Mouse (Mus musculus) testis, adult 2 months (tissue): ENCODE data around the gene Kat2a. TPM values are rescaled to one million over a fixed set of nuclear protein-coding genes. Genes with fewer than 3 reads are reported as not detected.

Source experiments
- H3K27ac ChIP-seq: fragments of 200-500 bp; 2 replicates; pipeline ENCODE4 v1.5.1; 2012; ENCODE audit warnings: low read depth, low read length; ENCODE audit not compliant: control insufficient read depth, insufficient read depth
- H3K27me3 ChIP-seq: fragments of 200-500 bp; 2 replicates; pipeline ENCODE4 v1.6.1; 2012; ENCODE audit warnings: mild to moderate bottlenecking, low read length, moderate library complexity; ENCODE audit not compliant: control insufficient read depth, insufficient read depth
- H3K36me3 ChIP-seq: fragments of 200-500 bp; 2 replicates; pipeline ENCODE4 v1.6.1; 2012; ENCODE audit warnings: mild to moderate bottlenecking, low read length; ENCODE audit not compliant: control insufficient read depth, insufficient read depth
- H3K4me1 ChIP-seq: fragments of 200-500 bp; 2 replicates; pipeline ENCODE4 v1.6.1; 2012; ENCODE audit warnings: low read length; ENCODE audit not compliant: control insufficient read depth, insufficient read depth
- H3K4me3 ChIP-seq: fragments of 200-500 bp; 2 replicates; pipeline ENCODE4 v1.5.1; 2012; ENCODE audit warnings: low read depth, mild to moderate bottlenecking, low read length, moderate library complexity, mixed read lengths; ENCODE audit not compliant: control insufficient read depth
- CTCF ChIP-seq: fragments of 200-500 bp; IDR thresholded peaks from 2 replicates; pipeline ENCODE4 v1.5.1; 2012; ENCODE audit warnings: low read depth, mild to moderate bottlenecking, inconsistent platforms, low read length, moderate library complexity; ENCODE audit not compliant: control insufficient read depth, insufficient read depth, insufficient replicate concordance
- POLR2A ChIP-seq: fragments of 200-500 bp; IDR thresholded peaks from 2 replicates; pipeline ENCODE4 v1.6.1; 2012; ENCODE audit warnings: low read depth, mild to moderate bottlenecking, inconsistent platforms, low read length, moderate library complexity; ENCODE audit not compliant: control insufficient read depth
- polyA plus RNA-seq: library from polyadenylated mRNA; depleted of rRNA; stranded (reverse); fragments of >200 nt; gene quantifications from 2 replicates; pipeline ENCODE4 v1.2.3, GENCODE M21; 2012

Kat2a gene
- polyA plus RNA-seq, 1 experiment = 24.0 TPM

DNA sequence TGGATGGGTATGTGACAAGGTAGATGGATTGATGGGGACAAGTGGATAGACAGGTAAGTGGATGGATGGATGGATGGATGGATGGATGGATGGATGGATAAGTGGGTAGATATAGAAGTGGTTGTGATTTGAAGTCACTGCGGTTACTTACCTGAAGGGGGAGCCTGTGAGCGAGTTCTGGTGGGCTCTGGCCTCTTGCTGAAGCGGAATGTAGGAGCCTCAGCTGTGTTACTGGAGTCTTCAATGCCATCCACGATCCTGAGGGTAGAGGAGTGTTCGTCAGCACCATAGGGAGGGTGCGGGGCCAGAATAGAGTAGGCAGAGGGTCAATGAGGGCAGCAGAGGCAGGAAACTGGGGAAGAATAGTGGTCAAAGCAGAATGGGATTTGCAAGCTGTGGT is 32.8 kb upstream of the Kat2a start:
- H3K4me1 ChIP-seq = peaks cover 10% of the 10 kb centered on the region
- TF ChIP-seq POLR2A = no peak
- TF ChIP-seq CTCF = peak; percentile 60; the same call in 1 of the 2 replicates
- no peak overlapping the region for H3K4me3 ChIP-seq
- no peaks in the 10 kb centered on the region for H3K36me3 ChIP-seq
- no peaks in the 10 kb centered on the region for H3K27me3 ChIP-seq
- no peak overlapping the region for H3K27ac ChIP-seq

DNA sequence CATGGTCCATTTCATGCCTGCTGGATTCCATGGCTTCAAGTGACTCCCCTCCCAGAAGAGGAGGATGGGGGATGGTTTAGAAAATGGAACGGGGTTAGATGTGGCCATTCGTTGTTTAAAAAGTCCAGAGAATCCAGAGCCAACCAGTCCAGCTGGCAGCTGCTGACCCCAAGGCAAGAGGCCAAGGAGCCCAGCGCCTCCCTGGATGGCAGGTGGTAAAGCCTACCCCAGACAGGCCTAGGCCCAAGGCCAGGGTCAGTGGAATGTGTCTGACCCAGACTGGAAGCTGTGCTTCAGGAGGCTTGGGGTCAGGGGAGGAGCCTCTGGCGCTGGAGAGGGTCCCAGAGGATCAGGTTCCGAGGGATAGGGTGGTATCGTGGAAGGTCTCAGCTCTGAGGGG is 29.1 kb upstream of the Kat2a start:
- Histone ChIP-seq H3K4me1 (peaks cover 13% of the 10 kb centered on the region), H3K27me3 (no peaks in the 10 kb centered on the region), H3K27ac (no peak overlapping the region), H3K36me3 (no peaks in the 10 kb centered on the region), H3K4me3 (no peak overlapping the region)
- TF ChIP-seq CTCF (no peak), POLR2A (no peak)

DNA sequence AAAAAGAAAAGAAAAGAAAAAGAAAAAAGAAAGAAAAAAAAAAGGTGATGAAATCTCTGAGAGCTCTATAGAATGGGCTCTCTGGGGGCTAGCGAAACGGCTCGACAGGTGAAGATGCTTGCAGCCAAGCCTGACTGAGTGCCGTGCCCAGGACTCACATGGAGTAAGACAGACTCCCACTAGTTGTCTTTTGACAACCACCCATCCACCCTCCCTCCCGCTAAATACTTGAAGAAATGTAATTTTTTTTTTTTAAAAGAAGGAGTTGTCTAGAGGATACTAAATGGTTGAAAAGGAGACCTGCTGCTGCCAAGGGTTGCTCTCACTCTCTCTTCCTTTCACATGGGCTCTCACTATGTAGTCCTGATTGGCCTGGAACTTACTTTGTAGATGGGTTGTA is 26.5 kb upstream of the Kat2a start:
- Histone ChIP-seq H3K27me3 (no peaks in the 10 kb centered on the region), H3K36me3 (no peaks in the 10 kb centered on the region), H3K27ac (no peak overlapping the region), H3K4me3 (no peak overlapping the region), H3K4me1 (peaks cover 16% of the 10 kb centered on the region)
- no peak for TF ChIP-seq CTCF

DNA sequence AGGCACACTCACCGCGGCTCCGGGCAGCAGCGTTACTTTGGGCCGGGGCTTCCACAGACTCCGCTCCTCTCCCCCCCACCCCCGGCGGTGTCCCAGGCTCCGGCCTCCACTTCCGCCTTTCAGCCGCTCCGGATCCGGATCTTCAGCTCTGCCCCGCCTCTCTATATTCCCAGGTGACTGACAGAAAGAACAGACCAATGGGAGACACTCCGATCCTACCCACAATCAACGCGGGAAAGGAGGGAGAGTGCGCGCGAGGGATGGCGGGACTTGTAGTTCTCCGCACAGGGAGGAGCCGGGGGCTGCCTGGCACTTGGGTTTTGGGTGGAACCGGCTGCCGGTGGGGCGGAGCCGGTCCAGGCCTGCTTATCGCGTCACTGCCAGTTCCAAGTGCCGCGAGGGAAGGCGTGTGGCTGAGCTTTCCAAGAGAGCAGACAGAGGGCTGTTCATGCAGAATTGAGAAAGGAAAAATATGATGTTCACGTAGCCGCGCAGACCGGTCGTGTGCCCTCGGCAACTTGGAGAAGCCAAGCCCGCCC is 25.9 kb upstream of the Kat2a start, which contains the start of gene Rab5c:
TSS of gene Rab5c (minus strand) at position 150 of the 539 bp plus-strand sequence.
- no peaks in the 10 kb centered on the region; the same call in 1 of the 2 replicates for H3K36me3 ChIP-seq
- no peaks in the 10 kb centered on the region for H3K27me3 ChIP-seq
- peaks cover 16% of the 10 kb centered on the region for H3K4me1 ChIP-seq
- TF ChIP-seq CTCF = no peak
- TF ChIP-seq POLR2A = peak; percentile 26
- H3K27ac ChIP-seq = peak within 1 kb of the TSS; percentile 62
- H3K4me3 ChIP-seq = peak within 1 kb of the TSS; percentile 86

DNA sequence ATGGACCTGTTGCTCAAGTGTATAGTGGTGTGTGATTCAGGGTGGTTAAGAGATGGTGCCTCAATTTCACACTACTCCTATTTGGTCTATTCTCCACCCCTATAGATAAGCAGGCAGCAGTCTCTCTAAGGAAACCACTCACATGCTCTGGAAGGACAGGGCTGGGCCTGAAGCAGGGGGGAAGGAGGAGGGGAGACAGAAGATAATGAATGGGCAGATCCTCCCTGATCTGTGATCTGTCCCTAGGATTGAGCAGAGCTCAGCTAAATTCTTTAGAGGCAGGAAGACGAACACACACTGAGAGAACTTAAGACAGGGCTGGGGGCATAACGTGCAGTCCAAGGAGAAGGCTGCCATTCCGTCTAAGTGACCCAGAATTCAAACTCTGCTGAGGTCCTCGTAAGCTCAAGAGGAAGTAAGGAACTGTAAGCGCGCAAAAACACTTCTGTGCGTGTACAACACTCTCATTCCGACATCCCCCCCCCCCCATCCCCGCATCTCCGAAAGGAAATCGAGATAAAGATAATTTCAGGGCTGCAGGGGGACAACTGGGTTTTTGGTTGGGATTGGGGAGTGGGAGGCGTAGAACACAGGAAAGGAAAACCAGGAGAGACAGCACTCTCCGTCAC is 25.0 kb upstream of the Kat2a start:
- TF ChIP-seq CTCF = no peak
- no peak for TF ChIP-seq POLR2A
- H3K27ac ChIP-seq = peak overlapping the region; percentile 62
- no peaks in the 10 kb centered on the region for H3K27me3 ChIP-seq
- H3K36me3 ChIP-seq = no peaks in the 10 kb centered on the region; the same call in 1 of the 2 replicates
- H3K4me3 ChIP-seq = peak overlapping the region; percentile 86
- peaks cover 16% of the 10 kb centered on the region for H3K4me1 ChIP-seq

DNA sequence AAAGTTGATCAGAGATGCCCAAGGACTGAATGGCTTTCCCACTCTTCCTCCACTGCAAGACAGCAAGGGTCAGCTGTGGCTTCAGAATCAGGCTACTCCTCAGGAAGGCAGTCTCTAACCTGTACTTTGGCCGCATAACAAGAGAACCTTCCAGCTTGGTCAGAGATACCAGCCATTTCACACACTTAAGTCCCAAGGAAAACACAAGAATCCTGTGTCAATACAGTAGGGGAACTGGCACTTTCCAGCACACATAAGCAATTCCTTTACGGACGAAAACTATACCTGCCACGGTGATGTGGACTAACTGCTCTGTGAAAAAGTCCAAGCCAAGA is 24.4 kb upstream of the Kat2a start:
- H3K27me3 ChIP-seq = no peaks in the 10 kb centered on the region
- H3K36me3 ChIP-seq = no peaks in the 10 kb centered on the region; the same call in 1 of the 2 replicates
- peak overlapping the region; percentile 86; the same call in 1 of the 2 replicates for H3K4me3 ChIP-seq
- H3K4me1 ChIP-seq = peaks cover 16% of the 10 kb centered on the region
- no peak overlapping the region for H3K27ac ChIP-seq
- TF ChIP-seq POLR2A (no peak), CTCF (no peak)

DNA sequence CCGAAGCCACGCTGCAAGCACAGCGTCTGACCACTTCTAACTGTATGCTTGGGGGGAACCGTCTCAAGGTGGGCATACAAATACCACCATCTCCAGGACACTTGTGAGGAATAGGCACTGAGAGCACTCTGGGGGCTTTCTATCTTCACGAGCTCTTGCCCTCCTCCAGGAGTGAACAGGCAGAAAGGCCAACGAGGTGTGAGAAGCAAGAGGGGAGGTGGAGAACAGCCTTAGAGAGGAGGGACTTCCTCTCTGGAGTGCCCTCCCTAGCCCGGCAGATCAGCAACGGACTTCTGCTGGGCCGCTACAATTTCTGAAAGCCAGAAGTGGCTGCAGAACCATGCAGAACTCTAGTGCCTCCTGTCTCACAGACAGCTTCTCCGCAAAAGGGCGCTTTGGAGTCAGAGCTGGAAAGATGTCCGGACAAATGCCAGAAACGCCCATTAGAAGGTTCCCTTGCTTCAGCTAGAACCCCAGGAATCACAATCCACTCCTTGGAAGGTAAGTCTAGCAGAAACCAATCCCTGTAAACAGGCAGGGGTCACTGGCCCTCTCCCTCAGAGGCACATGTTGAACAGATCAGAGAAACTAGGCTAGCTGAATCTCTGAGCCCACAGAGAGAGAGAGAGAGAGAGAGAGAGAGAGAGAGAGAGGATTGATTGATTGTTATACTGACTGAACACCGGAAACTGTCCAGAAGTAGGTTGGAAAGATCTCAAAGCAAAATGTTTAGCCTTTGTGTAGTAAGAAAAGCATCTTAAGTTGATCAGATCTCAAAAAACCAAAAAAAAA is 23.9 kb upstream of the Kat2a start:
- Histone ChIP-seq H3K27ac (no peak overlapping the region), H3K4me3 (no peak overlapping the region), H3K4me1 (peaks cover 16% of the 10 kb centered on the region), H3K27me3 (no peaks in the 10 kb centered on the region), H3K36me3 (no peaks in the 10 kb centered on the region; the same call in 1 of the 2 replicates)
- no peak for TF ChIP-seq POLR2A
- no peak for TF ChIP-seq CTCF
